Mouse (Mus musculus) myocyte (in vitro differentiated cells): ENCODE results near the gene Usp32.

Experiments used
- MAX ChIP-seq: IDR thresholded peaks from one replicate; pipeline ENCODE4 v1.6.1; 2011; ENCODE audit warnings: low read depth, mild to moderate bottlenecking, control low read depth
- MYOD1 ChIP-seq, 3 experiments: IDR thresholded peaks; one replicate each; pipeline ENCODE4 v1.6.1; 2011; ENCODE audit warnings: control low read depth in 2 of 3, low read depth in 2 of 3, mild to moderate bottlenecking in 2 of 3, moderate library complexity in 1 of 3; ENCODE audit not compliant: insufficient read length in 2 of 3, control insufficient read depth in 1 of 3
- POLR2A ChIP-seq: IDR thresholded peaks from one replicate; pipeline ENCODE4 v1.6.1; 2011; ENCODE audit warnings: low read depth, mild to moderate bottlenecking, control low read depth, moderate library complexity; ENCODE audit not compliant: insufficient read length
- POLR2AphosphoS2 ChIP-seq: IDR thresholded peaks from one replicate; pipeline ENCODE4 v1.6.1; 2011; ENCODE audit warnings: low read depth, control low read depth; ENCODE audit not compliant: insufficient read length
- TCF12 ChIP-seq: IDR thresholded peaks from one replicate; pipeline ENCODE4 v1.6.1; 2011; ENCODE audit warnings: mild to moderate bottlenecking, control low read depth; ENCODE audit not compliant: poor library complexity, insufficient read depth, severe bottlenecking
- USF1 ChIP-seq: IDR thresholded peaks from one replicate; pipeline ENCODE4 v1.6.1; 2011; ENCODE audit warnings: low read depth, mild to moderate bottlenecking, control low read depth, moderate library complexity

GRCm38 (mm10) chr11:85183284-85183779 is 43.4 kb upstream of the Usp32 start:
- TF ChIP-seq POLR2AphosphoS2 = no peak
- no peak for TF ChIP-seq TCF12
- TF ChIP-seq POLR2A = no peak
- no peak for TF ChIP-seq MAX
- TF ChIP-seq MYOD1 (IDR thresholded peaks at IDR 0.05; ENCODE audit: control insufficient read depth in 1 of 3, insufficient read length in 2 of 3, low read depth in 2 of 3) = no peak
- no peak for TF ChIP-seq USF1
